Mouse (Mus musculus) T-cell, adult 2 months (primary cell): ENCODE results near the gene Creld1.

Experiments used
- DNase-seq: peaks from one replicate; pipeline ENCODE4 v3.0.0; 2022; ENCODE audit warnings: low spot score

The Creld1 gene

GRCm38 (mm10) chr6:113471297-113471936 is 11.7 kb upstream of the Creld1 start, which contains the start of gene Il17rc:
TSS of gene Il17rc (plus strand) at chr6:113471427.
- DNase-seq = no peak

DNA sequence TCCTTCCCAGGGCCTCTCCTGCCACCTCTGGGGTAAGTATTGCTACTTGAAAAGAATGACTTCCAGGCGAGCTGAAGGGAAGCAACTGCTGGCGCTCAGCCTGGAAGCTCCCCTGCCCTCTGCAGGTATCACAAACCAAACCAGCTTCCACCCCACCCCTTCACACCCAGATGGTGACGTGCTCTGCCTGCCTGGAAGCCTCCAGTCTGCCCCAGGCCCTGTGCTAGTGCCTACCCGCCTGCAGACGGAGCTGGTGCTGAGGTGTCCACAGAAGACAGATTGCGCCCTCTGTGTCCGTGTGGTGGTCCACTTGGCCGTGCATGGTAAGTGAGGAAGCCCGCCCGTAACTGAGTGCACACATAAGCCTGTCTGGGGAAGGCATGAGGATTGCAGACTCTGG is 11.0 kb upstream of the Creld1 start:
- no peak for DNase-seq

DNA sequence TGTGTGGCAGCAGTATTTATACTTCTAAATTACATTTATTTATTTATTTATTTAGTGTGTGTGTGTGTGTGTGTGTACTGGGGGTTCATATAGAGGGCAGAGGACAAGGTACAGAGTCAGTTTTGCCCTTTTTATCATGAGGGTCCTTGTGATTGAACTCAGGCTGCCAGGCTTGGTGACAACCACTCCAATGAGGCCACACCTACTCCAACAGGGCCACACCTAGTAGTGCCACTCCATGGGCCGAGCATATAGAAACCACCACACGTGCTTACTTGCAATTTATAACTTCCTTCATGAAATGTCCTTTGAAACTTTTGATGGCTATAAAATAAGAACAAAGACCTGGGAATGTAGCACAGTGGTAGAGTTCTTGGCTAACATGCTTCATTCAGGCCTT is 9.9 kb upstream of the Creld1 start:
- DNase-seq = no peak

- DNase-seq = no peak
Measured at GRCm38 (mm10) chr6:113473715-113474114, 9.4 kb upstream of the Creld1 start.

- no peak for DNase-seq
Measured at GRCm38 (mm10) chr6:113477353-113477752, 5.7 kb upstream of the Creld1 start.

- DNase-seq = no peak
Measured at GRCm38 (mm10) chr6:113478906-113479305, 4.2 kb upstream of the Creld1 start.

- DNase-seq = no peak
Measured at GRCm38 (mm10) chr6:113480555-113481373, 2.3 kb upstream of the Creld1 start.

GRCm38 (mm10) chr6:113482477-113483099 is 509 bp upstream of the Creld1 start:
- peak; percentile 50 for DNase-seq

- DNase-seq = no peak
Measured at GRCm38 (mm10) chr6:113483729-113484128, 632 bp downstream of the Creld1 start.

DNA sequence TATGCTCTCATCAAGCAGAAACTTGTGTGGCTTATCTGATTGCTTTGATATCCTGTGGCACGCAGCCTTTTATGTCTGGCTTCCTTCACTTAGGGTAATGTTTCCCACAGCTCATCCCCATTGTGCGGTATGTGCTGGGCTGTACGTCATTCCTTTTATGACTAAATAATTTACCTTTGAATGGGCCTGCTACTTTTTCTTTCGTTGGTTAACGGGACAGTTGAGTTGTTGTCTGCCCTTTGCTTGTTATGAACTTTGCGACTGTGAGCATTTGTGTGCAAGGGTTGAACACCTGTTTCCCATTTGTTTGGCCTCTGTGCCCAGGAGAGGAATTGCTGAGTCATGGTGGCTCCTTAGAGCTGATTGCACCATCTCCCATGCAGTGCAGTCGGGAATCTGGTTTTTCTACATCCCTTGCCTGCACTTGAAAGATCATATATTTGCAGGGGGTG is 4.1 kb downstream of the Creld1 start:
- DNase-seq = peak; percentile 71

DNA sequence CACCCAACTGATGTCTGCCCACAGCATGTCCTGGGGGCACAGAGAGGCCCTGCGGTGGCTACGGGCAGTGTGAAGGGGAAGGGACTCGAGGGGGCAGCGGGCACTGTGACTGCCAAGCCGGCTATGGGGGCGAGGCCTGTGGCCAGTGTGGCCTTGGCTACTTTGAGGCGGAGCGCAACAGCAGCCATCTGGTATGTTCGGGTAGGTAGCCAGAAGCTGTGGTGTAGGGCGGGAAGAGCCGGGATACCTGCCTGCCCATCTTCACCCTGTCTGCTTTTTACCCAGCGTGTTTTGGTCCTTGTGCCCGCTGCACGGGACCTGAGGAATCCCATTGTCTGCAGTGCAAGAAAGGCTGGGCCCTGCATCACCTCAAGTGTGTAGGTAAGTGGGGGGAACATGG is 6.3 kb downstream of the Creld1 start:
- DNase-seq = no peak

DNA sequence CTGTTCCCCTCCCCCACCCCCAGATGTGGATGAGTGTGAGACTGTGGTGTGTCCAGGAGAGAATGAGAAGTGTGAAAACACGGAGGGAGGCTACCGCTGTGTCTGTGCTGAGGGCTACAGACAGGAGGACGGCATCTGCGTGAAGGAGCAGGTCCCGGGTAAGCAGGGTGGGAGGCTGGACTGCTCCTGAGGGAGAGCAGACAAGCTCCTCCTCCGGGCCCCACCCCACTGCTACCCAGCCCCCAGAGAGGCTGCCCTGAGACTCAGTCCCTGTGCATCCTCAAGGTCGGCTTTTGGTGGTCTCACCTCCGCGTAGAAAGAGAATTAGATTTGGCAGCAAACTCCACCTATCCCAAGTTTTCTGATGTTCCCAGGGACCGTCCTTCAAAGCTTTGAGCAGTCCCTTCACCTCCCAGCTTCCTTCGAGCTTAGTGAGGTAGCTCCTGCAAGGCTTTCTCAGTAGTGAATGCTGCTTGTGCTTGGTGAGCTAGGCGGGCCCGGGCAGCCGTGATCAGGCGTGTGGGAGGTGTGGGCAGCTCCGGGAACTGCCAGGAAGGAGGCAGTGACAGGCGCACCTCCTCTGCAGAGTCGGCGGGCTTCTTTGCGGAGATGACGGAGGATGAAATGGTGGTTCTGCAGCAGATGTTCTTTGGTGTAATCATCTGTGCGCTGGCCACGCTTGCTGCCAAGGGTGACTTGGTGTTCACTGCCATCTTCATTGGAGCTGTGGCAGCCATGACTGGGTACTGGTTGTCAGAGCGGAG is 9.2 kb downstream of the Creld1 start:
- no peak for DNase-seq

- DNase-seq = peak; percentile 90
Measured at GRCm38 (mm10) chr6:113494258-113494788, 11.2 kb downstream of the Creld1 start.

GRCm38 (mm10) chr6:113495071-113495675 is 12.1 kb downstream of the Creld1 start:
- no peak for DNase-seq

- no peak for DNase-seq
Measured at GRCm38 (mm10) chr6:113499346-113499745, 16.2 kb downstream of the Creld1 start.

- DNase-seq = no peak
Measured at GRCm38 (mm10) chr6:113501388-113502084, 18.4 kb downstream of the Creld1 start, which contains the start of gene Prrt3. TSS of gene Prrt3 (minus strand) at chr6:113501931.

GRCm38 (mm10) chr6:113502801-113503200 is 19.7 kb downstream of the Creld1 start:
- no peak for DNase-seq

DNA sequence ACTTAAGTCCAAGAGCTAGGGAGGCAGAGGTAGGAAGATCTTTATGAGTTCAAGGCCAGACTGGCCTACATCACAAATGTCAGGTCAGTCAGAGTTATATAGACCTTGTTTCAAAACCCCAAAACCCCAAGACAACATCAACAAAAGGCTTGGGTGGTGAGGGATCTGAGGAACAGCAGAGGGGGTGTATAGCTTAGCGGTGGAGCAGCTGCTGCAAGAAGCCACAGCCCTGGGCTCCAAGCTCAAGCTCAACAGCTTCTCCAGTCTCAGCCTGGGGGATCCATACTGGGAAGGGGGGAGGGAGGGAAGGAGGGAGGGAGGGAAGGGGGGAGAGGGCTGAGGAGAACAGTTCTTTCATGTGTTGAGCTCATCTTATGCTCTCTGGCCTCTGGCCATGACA is 22.6 kb downstream of the Creld1 start:
- DNase-seq = no peak

DNA sequence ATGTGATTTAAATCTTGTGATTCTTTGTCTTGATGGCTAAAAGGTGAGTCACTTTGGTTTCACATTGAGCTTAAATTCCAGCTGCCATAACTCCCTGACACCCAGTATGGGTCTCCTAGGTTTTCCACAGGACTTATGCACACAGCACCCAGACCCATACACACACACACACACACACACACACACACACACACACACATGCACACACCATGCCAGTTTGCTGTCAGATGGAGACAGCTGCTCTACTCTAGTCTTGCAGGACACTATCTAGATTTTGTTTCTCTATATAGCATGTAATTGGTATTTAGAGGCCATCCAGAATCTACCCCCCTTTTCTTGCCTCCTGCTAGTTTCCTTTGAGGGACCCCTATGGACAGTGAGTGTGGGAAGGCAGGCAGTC is 24.0 kb downstream of the Creld1 start:
- DNase-seq = no peak

- no peak for DNase-seq
Measured at GRCm38 (mm10) chr6:113508272-113508946, 25.3 kb downstream of the Creld1 start.
